Mouse (Mus musculus) adrenal gland (tissue): Measurements from ENCODE around the gene Man2b2.
"Not testable (repeated sequence)": the region's sequence is repeated elsewhere in the genome, so short reads cannot be mapped to it uniquely, and the experiment has no call there.

Experiments
- intact Hi-C: fragments of 180-260 bp; cut with DNase I; formaldehyde crosslinking; loops from one replicate; pipeline ENCODE4 v1.15.1; 2025

Gene Man2b2

GRCm38 (mm10) chr5:36839032-36839431 is 8.6 kb upstream of the Man2b2 start:
- intact Hi-C loops, result loop anchor here (5.0 to 10.0 kb wide), 2 partner anchors 78 to 156 kb away; no protein-coding TSS in a partner anchor

GRCm38 (mm10) chr5:36835933-36836332 is 5.5 kb upstream of the Man2b2 start:
- intact Hi-C loops, result loop anchor here (5.0 to 10.0 kb wide), 2 partner anchors 81 to 159 kb away; no protein-coding TSS in a partner anchor

GRCm38 (mm10) chr5:36831272-36831671 is 819 bp upstream of the Man2b2 start:
- intact Hi-C loops, result loop anchor here (2.0 to 10.0 kb wide), 3 partner anchors 72 to 164 kb away; no protein-coding TSS in a partner anchor

- intact Hi-C loops, result no loop called here
Observed at GRCm38 (mm10) chr5:36829098-36829497, 1.4 kb downstream of the Man2b2 start.

- intact Hi-C loops, result no loop called here
Observed at GRCm38 (mm10) chr5:36822907-36823306, 7.5 kb downstream of the Man2b2 start.

GRCm38 (mm10) chr5:36820142-36820541 is 10.3 kb downstream of the Man2b2 start:
- intact Hi-C loops, result no loop called here

- intact Hi-C loops, result no loop called here
Observed at GRCm38 (mm10) chr5:36819742-36820141, 10.7 kb downstream of the Man2b2 start.

- intact Hi-C loops, result no loop called here
Observed at GRCm38 (mm10) chr5:36817738-36818137, 12.7 kb downstream of the Man2b2 start.

GRCm38 (mm10) chr5:36814554-36814953 is 15.9 kb downstream of the Man2b2 start:
- intact Hi-C loops, result no loop called here

GRCm38 (mm10) chr5:36811413-36811812 is 19.0 kb downstream of the Man2b2 start:
- intact Hi-C loops, result no loop called here

- intact Hi-C loops, result no loop called here
Observed at GRCm38 (mm10) chr5:36810634-36811033, 19.8 kb downstream of the Man2b2 start.

- intact Hi-C loops, result no loop called here
Observed at GRCm38 (mm10) chr5:36809123-36809522, 21.3 kb downstream of the Man2b2 start.

GRCm38 (mm10) chr5:36807106-36807505 is 23.3 kb downstream of the Man2b2 start:
- intact Hi-C loops, result no loop called here

- intact Hi-C loops, result no loop called here
Observed at GRCm38 (mm10) chr5:36797291-36797690, 33.2 kb downstream of the Man2b2 start.

GRCm38 (mm10) chr5:36796296-36797014 is 34.0 kb downstream of the Man2b2 start, which contains the start of gene Mrfap1:
Gene Mrfap1 (minus strand): TSS chr5:36796772.
- intact Hi-C loops, result not testable (repeated sequence)

GRCm38 (mm10) chr5:36795647-36796295 is 34.7 kb downstream of the Man2b2 start:
- intact Hi-C loops, result not testable (repeated sequence)

GRCm38 (mm10) chr5:36791861-36792260 is 38.6 kb downstream of the Man2b2 start:
- intact Hi-C loops, result loop anchor here (5.0 kb wide), 1 partner anchor 35 kb away; no protein-coding TSS in a partner anchor

- intact Hi-C loops, result no loop called here
Observed at GRCm38 (mm10) chr5:36786052-36786451, 44.4 kb downstream of the Man2b2 start.

- intact Hi-C loops, result no loop called here
Observed at GRCm38 (mm10) chr5:36779512-36779911, 50.9 kb downstream of the Man2b2 start.

GRCm38 (mm10) chr5:36778901-36779300 is 51.6 kb downstream of the Man2b2 start:
- intact Hi-C loops, result no loop called here

- intact Hi-C loops, result no loop called here
Observed at GRCm38 (mm10) chr5:36777186-36777585, 53.3 kb downstream of the Man2b2 start.

GRCm38 (mm10) chr5:36776021-36776575 is 54.4 kb downstream of the Man2b2 start:
- intact Hi-C loops, result no loop called here
